Mouse (Mus musculus) midbrain, embryonic 10.5 days (tissue): Measurements from ENCODE around the gene 4930467E23Rik. TPM values are rescaled to one million over a fixed set of nuclear protein-coding genes. Genes with fewer than 3 reads are reported as not detected.
"Not testable (repeated sequence)": the region's sequence is repeated elsewhere in the genome, so short reads cannot be mapped to it uniquely, and the experiment has no call there.

Source experiments
- DNase-seq: peaks from one replicate; pipeline ENCODE4 v3.0.0-alpha.2; 2017; ENCODE audit warnings: low spot score
- H3K27ac ChIP-seq: fragments of 300-500 bp; sonication (generic); replicated peaks from 2 replicates; pipeline ENCODE4 v1.5.1; 2016; ENCODE audit warnings: mild to moderate bottlenecking
- H3K27me3 ChIP-seq: fragments of 300-500 bp; sonication (generic); 2 replicates; pipeline ENCODE4 v1.6.1; 2016; ENCODE audit warnings: low read depth, mild to moderate bottlenecking; ENCODE audit not compliant: poor library complexity, severe bottlenecking
- H3K36me3 ChIP-seq: fragments of 300-500 bp; sonication (generic); 2 replicates; pipeline ENCODE4 v1.6.1; 2016; ENCODE audit warnings: mild to moderate bottlenecking, moderate library complexity
- H3K4me1 ChIP-seq: fragments of 300-500 bp; sonication (generic); 2 replicates; pipeline ENCODE4 v1.6.1; 2016
- H3K4me3 ChIP-seq: fragments of 300-500 bp; sonication (generic); 2 replicates; pipeline ENCODE4 v1.5.1; 2016; ENCODE audit warnings: mild to moderate bottlenecking, moderate library complexity
- H3K9me3 ChIP-seq: fragments of 300-500 bp; sonication (generic); replicated peaks from 2 replicates; pipeline ENCODE4 v1.6.1; 2016; ENCODE audit warnings: mild to moderate bottlenecking
- WGBS: fragments of 180-500 bp; shearing (Covaris S2); methylation state at CpG from one replicate; pipeline ENCODE4 v1.1.7; 2016; 5-methylcytosine and 5-hydroxymethylcytosine counted together
- polyA plus RNA-seq: library from polyadenylated mRNA; unstranded; fragments of >200 nt; fragmentation: Nextera tagmentation; extraction: Ambion mirVana; gene quantifications from 2 replicates; pipeline ENCODE4 v1.2.1, GENCODE M21; 2016

Gene 4930467E23Rik
- polyA plus RNA-seq, 1 experiment from 2014 or later, result not detected

- not testable (repeated sequence) for H3K27ac ChIP-seq, H3K4me3 ChIP-seq, H3K4me1 ChIP-seq, H3K27me3 ChIP-seq, H3K36me3 ChIP-seq, DNase-seq
- H3K9me3 ChIP-seq, result peaks cover 11% of the 10 kb centered on the region
- WGBS, result 82% methylated on average over 2 of the region's 2 CpGs
These were observed 14.9 kb upstream of the 4930467E23Rik start for GRCm38 (mm10) chr8:19714426-19714825.

GRCm38 (mm10) chr8:19715266-19715665 is 14.1 kb upstream of the 4930467E23Rik start:
- not testable (repeated sequence) for H3K27ac ChIP-seq, H3K4me1 ChIP-seq, H3K36me3 ChIP-seq, H3K27me3 ChIP-seq, H3K4me3 ChIP-seq, H3K9me3 ChIP-seq, DNase-seq
- WGBS, result 92% methylated on average over 3 of the region's 3 CpGs

GRCm38 (mm10) chr8:19717851-19718250 is 11.5 kb upstream of the 4930467E23Rik start:
- not testable (repeated sequence) for H3K27ac ChIP-seq, H3K4me3 ChIP-seq, H3K27me3 ChIP-seq, DNase-seq, H3K36me3 ChIP-seq, H3K4me1 ChIP-seq, H3K9me3 ChIP-seq
- WGBS, result 90% methylated on average over 3 of the region's 3 CpGs

GRCm38 (mm10) chr8:19719513-19719912 is 9.9 kb upstream of the 4930467E23Rik start:
- not testable (repeated sequence) for H3K36me3 ChIP-seq, H3K27me3 ChIP-seq, DNase-seq, H3K4me3 ChIP-seq, H3K9me3 ChIP-seq, H3K27ac ChIP-seq, H3K4me1 ChIP-seq
- 77% methylated on average over 3 of the region's 3 CpGs for whole genome bisulfite sequencing

GRCm38 (mm10) chr8:19724871-19725270 is 4.5 kb upstream of the 4930467E23Rik start:
- H3K4me1 ChIP-seq, H3K36me3 ChIP-seq, H3K27me3 ChIP-seq, H3K4me3 ChIP-seq, H3K27ac ChIP-seq, DNase-seq, H3K9me3 ChIP-seq: not testable (repeated sequence)
- 57% methylated on average over 2 of the region's 2 CpGs for WGBS

GRCm38 (mm10) chr8:19751773-19752172 is 22.4 kb downstream of the 4930467E23Rik start:
- not testable (repeated sequence) for H3K4me3 ChIP-seq, H3K36me3 ChIP-seq, DNase-seq, H3K27ac ChIP-seq, H3K9me3 ChIP-seq, H3K4me1 ChIP-seq, H3K27me3 ChIP-seq

- H3K4me3 ChIP-seq, H3K27me3 ChIP-seq, DNase-seq, H3K9me3 ChIP-seq, H3K4me1 ChIP-seq, H3K27ac ChIP-seq, H3K36me3 ChIP-seq: not testable (repeated sequence)
- 67% methylated on average over 3 of the region's 3 CpGs for WGBS
These were observed 24.8 kb downstream of the 4930467E23Rik start for GRCm38 (mm10) chr8:19754178-19754577.

- not testable (repeated sequence) for DNase-seq, H3K4me1 ChIP-seq, H3K4me3 ChIP-seq, H3K27ac ChIP-seq, H3K27me3 ChIP-seq, H3K9me3 ChIP-seq, H3K36me3 ChIP-seq
- WGBS, result 77% methylated on average over 3 of the region's 3 CpGs
These were observed 25.6 kb downstream of the 4930467E23Rik start for GRCm38 (mm10) chr8:19754961-19755360.

- not testable (repeated sequence) for H3K4me3 ChIP-seq, DNase-seq
- 83% methylated on average over 5 of the region's 5 CpGs for WGBS
These were observed 32.3 kb downstream of the 4930467E23Rik start for GRCm38 (mm10) chr8:19761660-19762059.

GRCm38 (mm10) chr8:19762860-19763592 is 33.6 kb downstream of the 4930467E23Rik start:
- not testable (repeated sequence) for H3K4me3 ChIP-seq, DNase-seq, H3K27ac ChIP-seq, H3K36me3 ChIP-seq, H3K27me3 ChIP-seq, H3K4me1 ChIP-seq
- WGBS, result 76% methylated on average over 4 of the region's 4 CpGs
- H3K9me3 ChIP-seq, result peaks cover 13% of the 10 kb centered on the region

More at GRCm38 (mm10) chr8:19761660-19762059, 32.3 kb downstream of the 4930467E23Rik start:
- H3K36me3 ChIP-seq, H3K27ac ChIP-seq, H3K4me1 ChIP-seq, H3K27me3 ChIP-seq: not testable (repeated sequence)
- peaks cover 13% of the 10 kb centered on the region for H3K9me3 ChIP-seq

GRCm38 (mm10) chr8:19765531-19765930 is 36.2 kb downstream of the 4930467E23Rik start:
- H3K9me3 ChIP-seq, H3K36me3 ChIP-seq, H3K4me1 ChIP-seq, H3K27ac ChIP-seq, DNase-seq, H3K4me3 ChIP-seq, H3K27me3 ChIP-seq: not testable (repeated sequence)

GRCm38 (mm10) chr8:19773461-19773860 is 44.1 kb downstream of the 4930467E23Rik start:
- not testable (repeated sequence) for H3K4me1 ChIP-seq, H3K27me3 ChIP-seq, H3K4me3 ChIP-seq, H3K36me3 ChIP-seq, H3K27ac ChIP-seq, DNase-seq
- H3K9me3 ChIP-seq, result peaks cover 10% of the 10 kb centered on the region; the same call in 1 of the 2 replicates
- WGBS, result 86% methylated on average over 4 of the region's 4 CpGs

- H3K9me3 ChIP-seq, result peaks cover 26% of the 10 kb centered on the region
- not testable (repeated sequence) for H3K27me3 ChIP-seq, H3K27ac ChIP-seq, H3K4me1 ChIP-seq, DNase-seq, H3K36me3 ChIP-seq, H3K4me3 ChIP-seq
These were observed 46.9 kb downstream of the 4930467E23Rik start for GRCm38 (mm10) chr8:19776311-19776710.

- not testable (repeated sequence) for H3K27ac ChIP-seq
- 39% methylated on average over 2 of the region's 2 CpGs for WGBS
These were observed 48.1 kb downstream of the 4930467E23Rik start for GRCm38 (mm10) chr8:19777500-19777899.

More at GRCm38 (mm10) chr8:19777500-19777899, 48.1 kb downstream of the 4930467E23Rik start:
- not testable (repeated sequence) for H3K4me1 ChIP-seq, H3K4me3 ChIP-seq, H3K36me3 ChIP-seq, DNase-seq, H3K27me3 ChIP-seq
- H3K9me3 ChIP-seq, result peaks cover 26% of the 10 kb centered on the region
